Mouse (Mus musculus): ENCODE measurements around the gene BC048507.
"Not testable (repeated sequence)": the region's sequence is repeated elsewhere in the genome, so short reads cannot be mapped to it uniquely, and the experiment has no call there.

BC048507 gene

DNA sequence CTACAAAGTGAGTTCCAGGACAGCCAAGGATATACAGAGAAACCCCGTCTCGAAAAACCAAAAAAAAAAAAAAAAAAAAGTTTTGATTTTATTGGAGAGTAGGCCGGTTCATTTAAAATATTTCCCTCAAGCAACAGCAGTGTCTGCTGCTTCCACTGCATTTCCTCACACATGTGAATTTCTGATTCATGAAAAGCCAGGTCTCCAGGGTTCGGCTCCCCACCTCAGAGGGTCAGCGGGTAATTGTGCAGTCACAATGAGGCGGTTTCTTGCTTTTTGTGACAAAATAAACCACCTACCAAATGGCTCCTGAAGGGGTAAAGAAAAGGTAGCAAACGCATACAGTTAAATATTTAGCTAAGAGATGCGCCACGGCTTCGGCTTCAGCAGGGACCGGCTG is at the start of gene BC048507:
Gene BC048507, plus strand, starts transcription at position 301 of the 400 bp plus-strand sequence.
- DNase-seq (ENCODE audit: low spot score in 2 of 2): no peak

DNA sequence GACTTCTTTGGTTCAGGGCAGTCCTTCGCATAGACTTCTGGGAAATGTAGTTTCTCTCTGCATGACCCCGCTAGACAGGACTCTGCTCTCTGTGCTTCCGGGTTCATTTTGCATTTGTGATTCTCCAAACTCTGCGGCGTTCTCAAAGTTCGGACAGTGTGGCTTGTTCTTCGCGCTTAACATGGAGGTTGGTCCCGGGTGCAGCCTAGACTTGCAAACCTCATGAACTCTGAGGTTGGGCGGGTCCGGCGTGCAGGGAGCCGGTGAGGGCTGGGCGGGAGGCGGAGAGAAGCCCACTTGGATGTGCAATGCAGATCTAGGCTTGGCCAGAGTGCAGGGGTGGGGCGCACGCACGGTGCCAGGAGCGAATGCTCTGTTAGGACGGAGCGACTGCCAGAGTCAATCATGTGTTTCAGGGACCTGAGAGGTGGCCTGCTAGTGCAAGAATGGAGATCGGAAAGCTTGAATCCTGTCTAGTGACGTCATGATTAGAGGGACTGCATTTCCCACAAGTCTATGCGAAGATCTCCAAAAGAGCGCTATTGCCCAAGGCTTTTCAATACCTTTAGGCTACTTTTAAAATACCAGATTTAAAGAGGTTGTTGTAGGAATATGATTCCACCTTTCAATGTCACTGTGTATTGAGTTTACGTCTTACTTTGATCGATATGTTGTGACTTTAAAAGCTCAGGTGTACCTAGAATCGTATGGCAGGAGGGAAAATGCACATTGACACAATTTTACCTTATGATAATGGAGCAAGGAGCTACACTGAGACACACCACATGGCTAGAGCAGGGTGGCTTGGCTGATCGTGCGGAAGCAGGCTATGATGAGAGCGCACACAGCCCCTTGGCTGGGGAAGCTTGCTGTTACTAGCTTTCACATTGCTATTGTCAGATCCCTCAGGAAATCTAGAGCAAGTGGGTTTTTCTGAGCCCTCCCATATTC is 49.1 kb upstream of the BC048507 start, which contains the start of gene Zfp273:
Gene Zfp273, plus strand, starts transcription at position 31 of the 951 bp plus-strand sequence.
- DNase-seq (ENCODE audit: low spot score in 2 of 2): peak; percentile 77 to 78

DNA sequence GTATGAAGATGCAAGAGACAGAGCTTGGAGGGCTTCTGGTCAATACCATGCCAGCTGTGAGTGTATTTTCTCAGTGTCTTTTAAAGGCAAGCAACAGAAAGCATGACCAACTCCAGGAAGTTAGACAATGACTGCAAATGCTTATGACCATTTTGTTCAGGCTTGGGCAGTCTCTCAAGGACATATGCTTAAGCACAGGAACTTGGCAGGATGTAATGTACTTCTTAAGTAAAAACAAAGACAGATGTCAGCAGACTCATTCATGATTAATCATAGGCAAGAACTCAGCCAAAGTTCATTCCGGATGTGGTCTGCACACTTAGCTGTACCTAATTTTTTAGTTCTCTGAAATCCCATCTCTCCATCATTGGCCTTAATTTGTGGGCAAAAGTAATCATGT is 44.5 kb upstream of the BC048507 start:
- DNase-seq (ENCODE audit: low spot score in 2 of 2): no peak

DNA sequence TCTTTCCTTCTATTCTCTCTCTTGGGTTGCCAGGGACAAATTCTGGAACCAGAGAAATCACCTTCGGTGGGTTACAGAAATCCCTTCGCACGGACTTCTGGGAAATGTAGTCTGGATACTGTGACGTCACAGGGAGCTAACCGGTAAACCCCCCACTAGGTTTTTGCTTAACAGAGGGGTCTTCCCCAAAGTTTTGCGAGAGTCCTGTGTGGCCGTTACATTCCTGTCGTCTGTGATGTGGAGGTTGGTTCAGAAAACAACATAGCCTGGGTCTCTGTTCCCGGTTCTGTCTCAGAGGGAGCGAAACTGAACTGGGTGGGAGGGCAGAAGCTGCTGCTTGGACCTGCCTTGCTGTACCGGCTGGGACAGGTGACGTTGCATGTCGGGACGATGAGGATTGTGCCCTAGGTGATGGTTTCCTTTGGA is 32.2 kb upstream of the BC048507 start, which contains the start of gene Gm10037:
Gene Gm10037, plus strand, starts transcription at position 196 of the 426 bp plus-strand sequence.
- peak; percentile 73 to 84 for DNase-seq (ENCODE audit: low spot score in 2 of 2)

DNA sequence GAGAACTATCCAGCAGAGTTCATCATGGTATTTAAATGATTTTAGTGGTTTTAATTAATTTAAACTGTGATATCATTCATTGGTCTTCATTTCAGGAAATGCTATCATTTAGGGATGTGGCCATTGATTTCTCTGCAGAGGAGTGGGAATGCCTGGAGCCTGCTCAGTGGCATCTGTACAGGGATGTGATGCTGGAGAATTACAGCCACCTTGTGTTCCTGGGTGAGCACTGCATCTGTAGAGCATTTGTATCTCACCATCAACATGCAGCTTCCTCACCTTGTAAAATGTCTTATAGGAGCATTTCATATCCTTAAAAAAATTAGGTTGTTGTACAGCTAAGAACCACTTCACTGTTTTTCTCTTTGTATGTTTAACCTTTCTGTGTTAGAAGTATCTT is 30.0 kb upstream of the BC048507 start:
- DNase-seq (ENCODE audit: low spot score in 2 of 2): not testable (repeated sequence)

DNA sequence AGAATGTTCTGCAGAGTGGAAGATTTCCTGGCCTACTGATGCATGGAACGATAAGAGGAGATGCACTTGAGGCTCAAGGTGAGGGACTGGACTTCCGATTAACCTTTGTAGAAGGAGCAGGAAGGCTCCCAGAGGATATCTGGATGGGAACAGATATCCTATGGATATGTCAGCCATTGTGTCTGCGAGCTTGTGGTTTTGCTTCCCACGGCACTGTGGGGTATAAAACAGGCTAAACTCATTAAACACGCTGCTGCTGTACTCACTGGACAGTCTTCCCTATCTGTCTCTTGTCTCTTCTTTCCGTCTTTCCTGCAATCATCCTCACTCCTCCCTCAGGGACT is 19.4 kb upstream of the BC048507 start:
- no peak for DNase-seq (ENCODE audit: low spot score in 2 of 2)

DNA sequence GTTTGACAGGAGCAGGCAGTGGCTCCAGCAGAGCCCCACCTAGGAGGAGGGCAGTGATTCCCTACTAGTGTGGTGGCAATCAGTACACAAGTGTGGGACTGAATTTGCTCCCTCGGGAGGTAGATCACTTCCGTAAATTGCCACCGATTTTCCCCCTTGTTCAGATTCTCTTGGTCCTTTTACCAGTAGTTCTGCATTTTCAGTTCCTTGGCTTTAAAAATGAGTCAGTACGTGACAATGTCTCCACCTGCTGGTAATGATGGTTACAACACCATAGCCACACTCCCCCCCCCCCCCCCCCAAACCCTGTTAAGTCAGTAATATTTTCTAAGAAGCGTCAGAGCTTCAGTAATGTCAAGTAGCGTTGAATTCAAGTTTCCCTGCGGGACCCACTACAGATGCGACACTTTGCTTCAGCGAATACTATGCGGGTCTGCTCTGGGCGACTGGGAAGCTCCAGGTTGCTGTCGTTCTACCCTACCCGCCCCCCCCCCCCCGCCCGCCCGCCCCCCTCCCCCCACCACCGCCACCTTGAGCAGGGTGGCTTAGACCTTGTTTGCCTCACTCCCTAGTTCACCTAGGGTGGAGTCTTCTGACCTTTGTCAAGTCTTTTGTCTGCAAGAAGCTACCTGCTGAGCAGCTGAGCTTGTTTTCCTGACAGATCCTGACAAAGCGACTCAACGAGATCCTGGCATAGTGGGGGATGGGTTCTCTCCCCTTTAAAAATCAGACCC is 18.8 kb upstream of the BC048507 start:
- DNase-seq (ENCODE audit: low spot score in 2 of 2): peak; percentile 42 to 54

DNA sequence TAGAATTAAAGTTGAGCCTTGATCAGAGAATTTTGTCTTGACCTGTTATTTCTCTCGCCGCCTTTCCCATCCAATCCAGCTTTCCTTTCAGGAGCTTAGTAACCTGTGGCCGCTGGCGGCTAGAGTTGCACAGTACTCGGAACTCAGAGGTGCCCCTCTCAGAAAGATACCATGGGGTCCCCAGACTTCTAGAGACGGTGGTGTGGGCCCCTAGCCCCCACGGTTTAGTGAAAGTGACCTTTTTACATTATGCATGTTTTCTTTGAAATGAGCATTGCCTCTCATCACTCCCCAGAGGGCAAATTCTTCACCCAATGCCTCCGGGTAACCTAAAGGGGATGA is 18.3 kb upstream of the BC048507 start:
- peak; percentile 14 to 20 for DNase-seq (ENCODE audit: low spot score in 2 of 2)

DNA sequence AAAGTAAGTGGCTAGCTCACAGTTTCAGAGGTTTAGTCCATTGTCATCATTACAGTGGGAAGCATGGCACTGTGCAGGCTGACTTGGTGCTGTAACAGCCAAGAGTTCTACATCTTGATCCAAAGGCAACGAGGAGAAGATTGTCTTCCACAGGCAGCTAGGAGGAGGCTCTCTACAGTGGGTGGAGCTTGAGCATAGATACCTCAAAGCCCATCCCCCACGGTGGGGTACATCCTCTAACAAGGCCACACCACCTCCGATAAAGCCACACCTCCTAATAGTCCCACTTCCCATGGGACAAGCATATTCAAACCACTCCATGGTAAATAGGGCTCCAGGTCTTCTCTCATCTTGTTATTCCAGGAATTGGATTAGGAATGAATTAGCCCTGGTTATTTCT is 12.8 kb upstream of the BC048507 start:
- no peak for DNase-seq (ENCODE audit: low spot score in 2 of 2)

DNA sequence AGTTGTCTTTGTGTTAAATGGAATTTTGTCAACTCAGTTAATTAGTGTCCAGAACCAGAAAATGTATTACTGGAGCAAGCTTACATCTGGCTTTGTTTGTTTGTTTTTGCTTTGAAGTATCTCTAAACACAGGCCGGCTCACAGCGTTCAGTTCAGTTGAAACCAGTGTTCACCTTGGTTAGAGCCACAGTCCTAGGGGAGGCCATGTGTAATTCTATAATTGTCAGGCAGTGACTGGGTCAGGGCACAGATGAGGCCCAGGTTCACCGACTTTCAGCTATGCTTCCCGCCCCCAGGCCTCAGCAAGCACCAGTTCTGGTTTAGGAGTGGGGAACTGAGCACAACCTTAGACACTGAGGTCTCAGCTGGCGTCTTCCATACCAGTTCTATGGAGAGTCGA is 10.0 kb upstream of the BC048507 start:
- DNase-seq (ENCODE audit: low spot score in 2 of 2): no peak

DNA sequence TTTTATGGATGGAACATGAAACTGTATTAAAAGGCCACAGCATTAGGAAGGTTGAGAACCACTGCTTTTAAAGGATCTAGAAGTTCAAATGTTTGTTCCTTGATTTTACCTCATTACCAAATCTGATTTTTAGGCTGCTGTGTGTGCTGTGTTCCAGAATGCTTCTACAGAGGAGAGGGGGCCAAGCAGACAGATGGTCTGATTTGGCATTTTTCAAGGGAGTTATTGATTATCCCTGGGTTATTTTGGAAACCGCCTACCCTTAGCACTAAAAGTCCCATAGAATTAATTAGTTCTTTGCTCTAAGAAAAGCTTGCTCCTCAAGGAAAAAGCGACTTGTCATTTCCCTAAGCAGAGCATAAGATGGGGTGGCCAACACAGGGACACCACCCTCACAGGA is 9.1 kb upstream of the BC048507 start:
- no peak for DNase-seq (ENCODE audit: low spot score in 2 of 2)

DNA sequence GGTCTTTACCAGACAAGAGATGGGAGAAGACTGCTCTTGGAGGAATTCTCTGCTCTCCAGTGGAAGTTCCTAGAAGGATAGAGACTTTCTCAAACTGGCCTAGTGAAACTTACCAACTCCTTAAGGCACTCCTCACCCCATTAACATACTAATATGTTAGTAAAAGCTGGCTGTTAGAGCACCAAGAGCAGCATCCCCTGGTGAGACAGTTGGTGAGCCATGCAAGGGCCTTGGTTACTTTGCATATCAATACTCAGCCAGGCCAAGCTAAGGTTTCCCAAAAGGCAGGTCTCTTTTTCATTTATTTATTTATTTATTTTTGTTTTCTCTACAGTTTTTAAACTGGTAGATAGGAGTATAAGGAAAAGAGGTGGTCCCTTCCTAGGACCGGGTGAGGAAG is 5.8 kb upstream of the BC048507 start:
- no peak for DNase-seq (ENCODE audit: low spot score in 2 of 2)

DNA sequence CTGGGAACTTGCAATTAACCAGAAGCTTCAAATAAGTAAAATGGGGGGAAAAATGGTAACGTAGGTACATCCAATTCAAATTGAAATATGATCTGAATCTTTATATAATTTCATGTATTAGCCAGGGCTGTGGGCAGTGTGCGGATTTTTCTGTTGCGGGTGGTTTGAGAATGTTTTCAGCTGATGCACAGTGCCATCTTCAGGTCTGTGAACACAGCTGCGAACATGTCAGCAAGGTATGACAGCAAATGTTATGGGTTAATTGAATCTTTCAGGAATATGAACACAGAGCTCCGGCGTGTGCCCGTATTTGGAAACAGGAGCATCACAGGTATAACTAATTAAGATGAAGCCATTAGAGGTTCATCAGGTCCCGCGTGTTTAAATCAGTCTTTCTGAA is 618 bp upstream of the BC048507 start:
- no peak for DNase-seq (ENCODE audit: low spot score in 2 of 2)

DNA sequence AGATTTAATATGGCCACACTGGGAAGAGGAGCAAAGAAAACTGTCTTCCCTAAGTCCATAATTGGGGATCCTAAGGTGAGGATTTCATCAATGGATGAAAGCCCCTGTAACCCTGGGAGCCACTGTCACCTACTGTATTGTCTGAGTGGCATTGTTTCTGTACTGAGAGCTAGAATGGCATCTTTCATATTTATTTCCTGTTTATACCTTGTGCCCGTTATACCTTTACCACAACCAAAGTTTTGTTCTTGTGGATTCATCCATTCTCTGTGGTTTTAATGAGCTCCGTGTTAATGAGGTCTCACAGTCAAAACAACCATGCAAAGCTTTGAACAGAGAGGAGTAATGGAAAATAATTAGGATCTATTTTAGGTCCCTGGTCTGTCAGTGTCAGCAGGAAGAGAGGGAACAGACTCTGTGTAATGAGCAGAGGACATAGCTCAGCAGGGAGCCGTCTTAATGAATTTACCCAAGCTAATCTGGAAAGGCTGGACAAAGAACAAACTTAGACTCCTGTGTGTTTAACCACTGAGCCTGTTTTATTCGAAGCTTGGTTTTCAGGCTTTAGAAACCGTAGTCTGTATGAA is 1.7 kb downstream of the BC048507 start:
- DNase-seq (ENCODE audit: low spot score in 2 of 2): no peak

DNA sequence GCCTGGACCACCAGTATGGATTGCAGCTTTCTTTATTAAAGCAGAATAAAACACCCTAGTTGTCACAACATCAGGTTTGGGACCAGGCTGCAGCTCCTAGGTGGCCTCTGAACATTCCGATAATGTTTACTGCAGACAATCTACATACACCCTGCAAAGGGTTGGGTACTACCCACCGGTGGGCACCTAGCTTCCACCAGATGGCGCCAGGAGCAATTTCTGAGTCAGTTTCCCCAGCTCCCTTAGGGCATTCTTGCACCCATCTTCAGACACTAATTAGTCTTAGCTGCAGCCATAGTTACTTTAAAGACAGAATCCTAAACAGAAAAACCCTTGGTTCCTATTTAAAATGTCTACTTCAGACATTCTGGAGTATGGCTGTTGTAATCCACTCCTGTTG is 4.8 kb downstream of the BC048507 start:
- no peak for DNase-seq (ENCODE audit: low spot score in 2 of 2)

DNA sequence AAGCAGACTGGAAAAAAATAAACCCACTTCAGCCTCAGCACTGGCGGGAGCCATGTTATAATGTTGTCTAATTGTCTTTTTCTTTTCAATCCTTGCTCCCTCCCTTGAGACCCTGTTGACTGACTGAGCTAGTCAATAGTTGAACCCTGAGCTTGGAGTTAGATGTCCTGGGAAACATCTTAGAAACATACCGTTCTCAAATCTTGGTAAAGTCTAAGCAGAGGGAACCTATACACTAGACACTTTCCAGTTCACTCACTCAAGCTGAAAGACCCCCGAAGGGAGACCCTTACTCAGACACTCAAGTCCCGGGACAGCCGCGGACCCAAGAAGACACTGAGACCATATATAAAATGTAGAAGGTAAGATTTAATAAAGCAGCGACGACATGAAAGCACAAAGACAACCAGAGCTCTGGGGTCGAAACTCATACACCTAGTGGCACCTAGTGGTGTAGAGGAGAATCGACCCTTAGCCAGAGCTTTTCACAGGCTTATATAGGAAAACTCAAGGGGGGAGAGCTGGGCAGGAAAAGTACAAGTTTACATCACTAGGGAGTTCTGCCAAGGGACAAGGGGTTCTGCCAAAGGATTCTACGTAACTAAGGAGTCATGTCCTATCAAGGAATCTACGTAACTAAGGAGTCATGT is 13.0 kb downstream of the BC048507 start:
- not testable (repeated sequence) for DNase-seq (ENCODE audit: low spot score in 2 of 2)

DNA sequence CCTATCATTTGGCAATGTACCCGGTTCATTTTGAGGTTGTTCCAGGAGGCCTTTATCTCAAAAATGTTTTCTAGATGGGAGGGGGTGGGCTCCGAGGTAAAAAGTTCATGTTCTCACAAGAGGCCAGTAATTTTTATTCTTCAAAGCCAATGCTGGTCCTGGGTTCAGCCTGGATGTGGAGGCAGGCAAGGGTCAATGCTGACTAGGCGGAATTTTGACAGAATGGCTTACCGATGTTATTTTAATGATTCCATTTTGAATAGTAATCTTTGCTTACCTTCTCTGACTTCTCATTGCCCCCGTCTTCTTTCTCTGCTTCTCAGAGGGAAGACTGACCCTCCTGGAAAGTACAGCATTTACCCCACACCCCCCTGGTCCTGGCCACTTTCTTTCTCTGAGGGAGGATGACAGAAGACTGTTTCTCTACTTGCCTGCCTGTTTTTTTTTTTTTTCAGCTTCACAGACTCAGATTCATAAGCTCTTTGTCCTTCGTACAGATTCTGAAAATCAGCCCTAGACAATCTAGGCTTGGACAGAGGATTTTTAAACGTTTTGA is 13.7 kb downstream of the BC048507 start:
- no peak for DNase-seq (ENCODE audit: low spot score in 2 of 2)

DNA sequence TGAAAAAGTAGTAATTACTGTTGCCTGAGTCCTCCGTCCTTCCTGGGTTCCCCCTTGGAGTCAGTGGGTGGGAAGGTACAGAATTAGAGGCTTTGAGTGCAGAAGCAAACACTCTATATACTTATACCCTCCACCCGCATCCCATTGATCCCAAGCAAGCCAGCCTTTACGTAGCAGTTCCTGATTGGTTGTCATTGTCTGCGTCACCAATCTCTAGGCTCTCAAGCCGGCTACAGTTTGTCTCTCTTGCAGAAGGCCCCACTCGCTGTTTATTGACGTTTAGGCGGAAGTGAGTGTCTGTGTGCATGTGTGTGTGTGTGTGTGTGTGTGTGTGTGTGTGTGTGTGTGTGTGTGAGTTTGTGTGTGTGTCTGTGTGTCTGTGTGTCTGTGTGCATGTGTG is 20.8 kb downstream of the BC048507 start:
- DNase-seq (ENCODE audit: low spot score in 2 of 2): no peak

DNA sequence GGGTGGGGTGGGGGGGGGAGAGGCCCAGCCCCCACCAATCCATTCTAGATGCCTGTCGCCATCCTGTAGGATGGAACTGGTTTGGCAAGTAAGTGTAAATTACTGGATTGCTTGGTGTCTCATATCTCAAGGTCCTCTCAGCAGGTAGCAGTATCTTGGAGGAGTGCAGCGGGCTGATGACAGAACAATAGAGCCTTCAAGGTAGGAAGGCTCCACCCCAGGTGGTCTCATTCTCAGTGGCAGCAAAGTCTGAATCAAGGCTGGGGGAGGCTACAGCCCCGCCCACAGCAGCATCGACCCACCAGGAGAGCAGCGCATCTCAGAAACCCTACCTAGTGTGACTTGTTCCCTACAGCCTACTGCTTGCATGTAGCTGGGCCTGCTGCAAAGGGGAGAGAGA is 46.6 kb downstream of the BC048507 start:
- no peak for DNase-seq (ENCODE audit: low spot score in 2 of 2)
